Mouse (Mus musculus): Measurements from ENCODE around the gene Slco2b1. TPM values are rescaled to one million over a fixed set of nuclear protein-coding genes. Genes with fewer than 3 reads are reported as not detected.

Gene Slco2b1
- total RNA-seq, 2 experiments from 2014 or later: 14.8 to 15.4 TPM

GRCm38 (mm10) chr7:99659379-99660029, 51.6 kb downstream of the Slco2b1 start:
- DNase-seq (ENCODE audit: low spot score in 2 of 2): peak; percentile 86 to 87

GRCm38 (mm10) chr7:99654244-99654643, 56.9 kb downstream of the Slco2b1 start:
- no peak for DNase-seq (ENCODE audit: low spot score in 2 of 2)

- DNase-seq (ENCODE audit: low spot score in 2 of 2): no peak
Measured at GRCm38 (mm10) chr7:99649585-99649984, 61.6 kb downstream of the Slco2b1 start.

- peak in 1 of 2 experiments; percentile 53 for DNase-seq (ENCODE audit: low spot score in 2 of 2)
Measured at GRCm38 (mm10) chr7:99648623-99649022, 62.5 kb downstream of the Slco2b1 start.

GRCm38 (mm10) chr7:99644701-99645100, 66.4 kb downstream of the Slco2b1 start:
- no peak for DNase-seq (ENCODE audit: low spot score in 2 of 2)

- no peak for DNase-seq (ENCODE audit: low spot score in 2 of 2)
Measured at GRCm38 (mm10) chr7:99642078-99642477, 69.1 kb downstream of the Slco2b1 start.

GRCm38 (mm10) chr7:99641245-99641644, 69.9 kb downstream of the Slco2b1 start:
- peak in 1 of 2 experiments; percentile 39 for DNase-seq (ENCODE audit: low spot score in 2 of 2)

- DNase-seq (ENCODE audit: low spot score in 2 of 2): no peak
Measured at GRCm38 (mm10) chr7:99633966-99634665, 77.0 kb downstream of the Slco2b1 start.

GRCm38 (mm10) chr7:99632286-99632685, 78.9 kb downstream of the Slco2b1 start:
- DNase-seq (ENCODE audit: low spot score in 2 of 2): no peak

- no peak for DNase-seq (ENCODE audit: low spot score in 2 of 2)
Measured at GRCm38 (mm10) chr7:99627366-99627765, 83.8 kb downstream of the Slco2b1 start.

- peak; percentile 35 to 56 for DNase-seq (ENCODE audit: low spot score in 2 of 2)
Measured at GRCm38 (mm10) chr7:99626376-99627270, 84.5 kb downstream of the Slco2b1 start, which contains the start of gene Tpbgl. Gene Tpbgl, minus strand, starts transcription at chr7:99627103.

GRCm38 (mm10) chr7:99625722-99626375, 85.3 kb downstream of the Slco2b1 start:
- DNase-seq (ENCODE audit: low spot score in 2 of 2): peak; percentile 91 to 93

GRCm38 (mm10) chr7:99618860-99619259, 92.3 kb downstream of the Slco2b1 start:
- DNase-seq (ENCODE audit: low spot score in 2 of 2): peak; percentile 40 to 51

GRCm38 (mm10) chr7:99618264-99618663, 92.9 kb downstream of the Slco2b1 start:
- no peak for DNase-seq (ENCODE audit: low spot score in 2 of 2)

Other genes with a start within 250 kb of the Slco2b1 start
- gene Klhl35, start 245.3 kb downstream of the Slco2b1 start, total RNA-seq (2021): 1 to 10 TPM; 4.8 to 6.2 TPM
- 100 to 1,000 TPM; 314 to 330 TPM for gene Rps3, start 227.6 kb downstream of the Slco2b1 start, total RNA-seq (2021)
- gene Arrb1, start 175.9 kb downstream of the Slco2b1 start, total RNA-seq (2021): 100 to 1,000 TPM; 150 to 192 TPM
- gene Tpbgl, start 84.2 kb downstream of the Slco2b1 start, total RNA-seq (2021): 1 to 10 TPM; 2.9 to 3.3 TPM
- gene Olfr520, start 18.9 kb upstream of the Slco2b1 start, total RNA-seq (2021): not detected
- gene Olfr521, start 52.2 kb upstream of the Slco2b1 start, total RNA-seq (2021): not detected
- 1 to 10 TPM; 2.4 to 3.7 TPM for gene Neu3, start 117.1 kb upstream of the Slco2b1 start, total RNA-seq (2021)
- 1 to 10 TPM; 1.2 TPM for gene Xrra1, start 147.8 kb upstream of the Slco2b1 start, total RNA-seq (2021)
- gene Spcs2, start 152.1 kb upstream of the Slco2b1 start, total RNA-seq (2021): 10 to 100 TPM; 90.0 to 96.3 TPM